Mouse (Mus musculus) ovary, postnatal 10 days (tissue): ENCODE measurements around the gene Praf2.
"Not testable (repeated sequence)": the region's sequence is repeated elsewhere in the genome, so short reads cannot be mapped to it uniquely, and the experiment has no call there.

Experiments used
- DNase-seq: peaks from one replicate; pipeline ENCODE4 v3.0.0; 2022; ENCODE audit warnings: low spot score

Gene Praf2

DNA sequence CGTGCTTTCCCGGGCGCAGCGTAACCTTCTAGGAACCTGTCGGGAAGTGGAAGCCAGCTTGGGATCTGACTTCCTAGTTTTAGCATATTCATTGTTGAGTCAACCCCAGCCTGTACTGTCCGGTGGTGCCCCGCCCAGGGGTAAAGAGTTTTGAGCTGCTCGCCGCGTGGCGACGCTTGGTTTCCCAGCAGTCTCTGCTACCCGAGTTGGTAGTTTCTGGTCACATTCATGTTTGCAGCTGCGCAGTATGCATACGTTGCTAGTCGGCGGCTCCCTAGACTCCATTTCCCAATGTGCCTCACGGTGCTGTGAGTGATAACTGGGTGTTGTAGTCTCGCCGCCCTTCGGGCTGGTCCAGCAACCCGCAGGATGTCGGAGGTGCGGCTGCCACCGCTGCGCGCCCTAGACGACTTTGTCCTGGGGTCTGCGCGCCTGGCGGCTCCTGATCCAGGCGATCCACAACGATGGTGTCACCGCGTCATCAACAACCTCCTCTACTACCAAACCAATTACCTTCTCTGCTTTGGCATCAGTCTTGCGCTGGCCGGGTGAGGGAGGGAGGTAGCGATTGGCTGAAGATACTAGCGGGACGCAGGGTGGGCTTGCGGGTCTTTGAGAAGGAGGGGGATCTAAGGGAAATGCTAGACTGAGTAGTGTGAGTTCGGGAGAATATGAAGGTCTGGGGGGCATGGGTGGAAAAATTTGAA is at the start of gene Praf2:
Praf2 (plus strand) TSS at position 225 of the 707 bp plus-strand sequence.
- DNase-seq = peak; percentile 26

DNA sequence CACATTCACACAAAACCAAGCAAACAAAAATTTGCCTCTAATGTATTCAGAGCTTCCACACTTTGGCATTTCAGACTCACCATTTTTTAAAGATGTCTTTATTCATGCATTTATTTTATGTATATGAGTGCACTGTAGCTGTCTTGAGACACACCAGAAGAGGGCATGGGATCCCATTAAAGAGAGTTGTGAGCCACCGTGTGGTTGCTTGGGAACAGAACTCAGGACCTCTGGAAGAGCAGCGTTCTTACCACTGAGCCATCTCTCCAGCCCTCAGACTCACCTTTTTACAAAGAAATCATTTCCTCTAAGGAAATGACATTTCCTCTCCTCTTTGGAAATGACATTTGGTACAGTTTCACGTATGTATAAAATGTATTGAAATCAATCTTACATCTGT is 49.3 kb upstream of the Praf2 start:
- DNase-seq = no peak

DNA sequence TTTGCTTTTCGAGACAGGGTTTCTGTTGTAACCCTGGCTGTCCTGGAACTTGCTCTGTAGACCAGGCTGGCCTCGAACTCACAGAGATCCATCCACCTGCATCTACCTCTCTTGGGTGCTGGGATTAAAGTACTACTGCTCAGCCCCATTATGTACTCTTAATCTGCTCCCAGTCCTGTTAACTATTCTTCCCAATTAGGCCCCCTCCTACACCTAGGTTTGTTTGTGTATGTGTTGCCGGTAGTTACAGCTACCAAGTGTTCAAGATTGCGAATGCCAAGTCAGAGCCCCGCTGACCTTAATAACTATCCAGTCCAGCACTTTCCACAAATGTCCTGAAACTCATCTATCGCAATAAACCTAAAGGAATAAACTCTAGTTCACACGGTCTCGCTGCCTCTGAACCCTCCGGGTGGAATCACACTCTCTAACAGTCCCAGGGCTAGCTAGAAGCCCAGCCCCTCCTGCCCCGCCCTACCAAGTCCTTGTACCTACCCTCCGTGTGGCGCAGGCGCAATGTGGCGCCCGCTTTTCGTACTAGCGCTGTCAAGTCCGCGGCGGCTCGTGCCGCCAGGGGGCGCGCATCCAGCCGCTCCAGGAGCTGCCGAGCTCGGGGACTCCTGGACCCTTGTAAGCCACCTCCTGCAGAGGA is 48.7 kb upstream of the Praf2 start:
- DNase-seq = peak; percentile 69

DNA sequence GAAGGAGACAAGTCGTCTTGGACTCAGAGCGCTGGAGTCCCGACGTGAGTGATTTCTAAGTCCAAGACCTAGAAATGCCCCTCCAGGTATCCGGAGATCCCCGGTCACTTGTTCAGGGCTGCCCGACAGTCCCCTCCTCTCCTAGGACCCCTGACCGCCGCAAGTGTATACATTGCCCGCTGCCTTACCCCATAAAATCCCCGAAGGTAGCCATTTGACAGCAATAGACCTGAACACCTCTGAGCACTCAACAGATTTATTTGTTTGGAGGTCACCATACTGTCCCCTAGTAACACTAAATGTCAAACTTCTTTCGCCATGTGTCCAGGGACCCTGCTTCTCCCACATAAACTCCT is 48.2 kb upstream of the Praf2 start:
- DNase-seq = no peak

DNA sequence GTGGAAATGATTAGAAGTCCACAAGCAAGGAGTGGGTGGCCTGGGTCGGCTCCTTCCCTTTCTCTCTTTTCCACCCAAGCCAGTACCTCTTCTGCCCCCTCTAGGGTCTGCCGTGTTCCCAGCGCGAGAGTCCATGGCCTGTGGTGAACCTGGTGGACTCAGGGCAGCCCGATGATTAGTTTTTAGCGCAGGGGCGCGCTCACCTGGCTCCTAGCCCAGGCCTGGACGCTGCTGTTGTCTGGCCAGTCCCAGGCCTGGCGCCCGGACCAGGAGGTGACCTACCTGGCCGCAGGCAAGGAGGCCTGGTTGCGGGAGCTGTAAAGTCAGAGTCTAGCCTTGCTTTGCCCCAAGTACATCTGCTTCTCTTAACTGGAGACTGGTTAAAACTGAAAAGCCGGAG is 47.4 kb upstream of the Praf2 start, which contains the start of gene Magix:
Magix (minus strand) TSS at position 388 of the 400 bp plus-strand sequence.
- no peak for DNase-seq

DNA sequence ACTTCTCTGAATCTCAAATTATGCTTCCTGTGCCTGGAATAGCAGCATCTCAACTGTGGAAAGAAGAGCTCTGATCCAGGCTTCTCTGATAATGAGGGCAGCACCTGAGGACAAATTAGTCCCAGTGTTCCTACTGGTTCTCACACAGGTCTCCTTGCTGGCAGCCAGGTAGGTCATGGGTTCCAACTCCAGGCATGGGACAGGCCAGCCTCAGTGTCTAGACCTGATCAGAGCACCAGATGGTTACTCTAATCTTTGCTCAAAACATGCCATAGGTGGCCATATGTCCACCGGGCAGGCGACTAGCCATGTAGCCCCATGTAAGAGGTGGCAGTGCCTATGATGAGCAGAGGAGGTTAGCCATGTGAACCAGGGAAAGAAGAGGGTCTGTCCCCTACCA is 39.9 kb upstream of the Praf2 start:
- DNase-seq = no peak

DNA sequence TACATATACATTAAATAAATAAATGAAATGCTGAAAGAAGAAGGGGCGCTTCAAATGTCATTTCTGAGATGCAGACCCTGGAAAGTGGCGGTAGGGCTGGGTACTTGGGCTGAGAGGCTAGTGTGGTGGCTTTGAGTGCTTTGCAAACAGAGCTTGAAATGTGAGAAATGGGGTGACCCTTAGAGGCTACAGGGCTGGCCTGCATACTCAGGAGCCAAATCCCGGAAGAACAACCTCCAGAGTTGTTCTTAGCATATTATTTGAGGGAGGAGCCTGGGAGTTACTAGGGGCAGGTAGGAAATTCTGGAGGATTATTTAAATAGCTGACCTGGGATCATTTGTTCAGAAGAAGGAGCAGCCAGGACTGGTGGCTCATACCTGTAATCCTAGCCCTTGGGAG is 37.8 kb upstream of the Praf2 start:
- DNase-seq = no peak

DNA sequence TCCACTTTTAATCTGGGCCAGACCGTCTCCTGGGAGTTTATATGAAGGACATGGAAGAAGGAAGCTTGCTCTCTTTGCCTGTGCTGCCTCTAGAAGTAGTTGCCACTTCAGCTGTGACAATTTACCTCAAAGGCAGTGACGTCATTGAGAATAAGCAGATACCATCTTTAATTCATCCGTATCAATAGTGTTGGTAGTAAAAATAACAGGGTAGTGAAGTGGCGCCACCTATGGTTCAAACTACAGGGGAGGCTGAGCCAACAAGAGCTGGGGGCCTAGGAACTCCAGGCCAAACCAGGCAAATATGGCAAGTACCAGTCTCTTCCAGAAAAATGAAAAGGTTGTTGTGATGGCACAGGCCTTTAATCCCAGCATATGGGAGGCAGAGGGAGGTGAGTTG is 35.4 kb upstream of the Praf2 start:
- DNase-seq = no peak

DNA sequence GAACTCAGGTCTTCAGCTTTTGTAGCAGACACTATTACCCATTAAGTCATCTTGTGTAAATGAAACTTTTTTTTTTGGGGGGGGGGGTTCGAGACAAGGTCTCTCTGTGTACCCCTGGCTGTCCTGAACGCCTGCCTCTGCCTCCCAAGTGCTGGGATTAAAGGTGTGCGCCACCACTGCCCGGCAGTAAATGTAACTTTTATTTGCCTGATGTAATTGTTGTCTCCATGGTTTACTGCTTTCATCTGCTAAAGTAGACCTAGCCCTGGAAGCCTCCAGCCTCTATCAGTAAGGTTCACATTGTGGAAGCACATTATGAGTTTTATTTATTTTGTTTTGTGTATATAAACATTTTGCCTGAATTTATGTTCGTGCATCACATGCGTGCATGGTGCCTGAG is 31.7 kb upstream of the Praf2 start:
- DNase-seq = no peak

DNA sequence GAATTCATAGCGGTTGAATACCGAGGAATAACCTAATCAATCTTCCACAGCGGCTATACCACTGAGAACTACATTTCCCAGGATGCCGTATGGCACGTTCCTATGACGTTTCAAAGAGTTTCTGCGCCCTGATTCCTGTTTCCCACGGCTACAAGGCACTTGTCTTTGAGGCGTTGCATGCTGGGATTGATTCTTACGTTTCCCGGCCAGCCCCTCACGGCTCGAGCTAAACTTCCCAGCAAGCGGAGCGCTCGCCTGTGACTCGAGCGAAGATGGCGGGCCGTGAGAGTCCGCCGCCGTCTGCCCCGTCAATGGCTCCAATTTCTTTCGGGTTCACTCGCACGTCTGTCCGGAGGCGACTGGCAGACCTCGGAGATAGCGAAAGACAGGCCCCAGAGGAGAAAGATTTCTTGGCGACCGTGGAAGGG is 31.3 kb upstream of the Praf2 start, which contains the start of gene Gpkow:
Gpkow (plus strand) TSS at position 178 of the 428 bp plus-strand sequence.
- DNase-seq = peak; percentile 12

DNA sequence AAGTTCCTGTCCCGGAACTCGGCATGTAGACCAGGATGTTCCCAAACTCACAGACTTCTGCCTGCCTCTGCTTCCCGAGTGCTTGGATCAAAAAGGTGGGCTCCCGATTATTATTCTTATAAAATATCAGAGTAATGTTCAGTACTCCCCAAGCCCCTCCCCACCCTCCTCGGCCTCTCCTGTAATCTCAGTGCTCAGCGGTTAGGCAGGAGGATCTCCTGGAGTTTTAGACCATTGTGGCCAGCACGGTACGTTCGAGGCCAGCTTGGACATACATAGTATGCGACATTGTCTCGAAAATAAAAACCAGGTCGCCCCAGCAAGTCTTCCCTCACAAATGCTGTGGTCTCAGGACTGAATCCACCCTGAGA is 14.5 kb upstream of the Praf2 start:
- DNase-seq = not testable (repeated sequence)

DNA sequence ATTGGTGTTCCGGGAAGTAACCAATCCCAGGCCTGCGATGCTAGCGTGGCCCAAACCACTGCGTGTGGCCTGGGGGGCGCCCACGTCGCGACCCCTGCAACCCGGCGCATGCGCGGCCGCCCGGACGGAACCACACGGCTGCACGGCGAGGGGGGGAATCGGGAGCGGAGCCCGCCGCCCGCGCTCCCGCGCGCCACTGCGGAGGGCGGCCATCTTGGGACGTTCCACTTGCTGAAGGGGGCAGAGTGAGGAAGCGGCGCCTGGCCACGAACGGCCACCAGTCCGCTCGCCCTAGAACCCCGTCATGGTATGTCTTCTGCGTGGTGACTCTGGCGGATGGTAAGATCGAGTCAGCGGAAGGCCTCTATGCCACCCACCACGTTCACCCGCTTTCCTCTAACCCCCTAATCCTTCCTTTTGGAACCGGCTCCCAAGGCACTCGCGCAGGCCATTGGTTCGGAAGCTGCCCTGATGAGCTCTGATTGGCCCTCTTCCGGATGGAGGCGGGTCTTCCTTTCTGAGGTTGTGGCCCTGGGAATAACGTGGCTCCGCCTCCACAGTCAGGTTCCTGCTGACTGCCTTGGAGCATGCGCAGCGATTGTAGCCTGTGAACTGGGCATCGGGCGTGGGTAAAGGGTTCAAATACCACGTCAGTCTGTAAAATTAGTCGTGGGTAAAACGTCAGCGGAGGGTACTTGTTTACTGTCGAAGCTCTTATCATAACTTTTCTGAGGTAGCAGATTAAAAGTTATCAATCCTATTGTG is 13.9 kb upstream of the Praf2 start, which contains the start of gene Wdr45:
Wdr45 (plus strand) TSS at position 199 of the 765 bp plus-strand sequence.
- DNase-seq = peak; percentile 52

DNA sequence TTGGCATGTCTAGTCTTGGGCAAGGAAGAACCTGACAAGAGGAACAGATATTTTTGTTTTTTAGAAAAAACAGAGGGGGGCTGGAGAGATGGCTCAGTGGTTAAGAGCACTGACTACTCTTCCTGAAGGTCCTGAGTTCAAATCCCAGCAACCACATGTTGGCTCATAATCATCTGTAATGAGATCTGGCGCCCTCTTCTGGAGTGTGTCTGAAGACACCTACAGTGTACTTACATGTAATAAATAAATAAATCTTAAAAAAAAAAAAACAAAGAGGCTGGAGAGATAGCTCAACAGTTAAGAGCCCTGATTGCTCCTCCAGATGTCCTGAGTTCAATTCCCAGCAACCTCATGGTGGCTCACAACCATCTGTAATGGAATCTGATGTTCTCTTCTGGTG is 12.2 kb upstream of the Praf2 start:
- not testable (repeated sequence) for DNase-seq

DNA sequence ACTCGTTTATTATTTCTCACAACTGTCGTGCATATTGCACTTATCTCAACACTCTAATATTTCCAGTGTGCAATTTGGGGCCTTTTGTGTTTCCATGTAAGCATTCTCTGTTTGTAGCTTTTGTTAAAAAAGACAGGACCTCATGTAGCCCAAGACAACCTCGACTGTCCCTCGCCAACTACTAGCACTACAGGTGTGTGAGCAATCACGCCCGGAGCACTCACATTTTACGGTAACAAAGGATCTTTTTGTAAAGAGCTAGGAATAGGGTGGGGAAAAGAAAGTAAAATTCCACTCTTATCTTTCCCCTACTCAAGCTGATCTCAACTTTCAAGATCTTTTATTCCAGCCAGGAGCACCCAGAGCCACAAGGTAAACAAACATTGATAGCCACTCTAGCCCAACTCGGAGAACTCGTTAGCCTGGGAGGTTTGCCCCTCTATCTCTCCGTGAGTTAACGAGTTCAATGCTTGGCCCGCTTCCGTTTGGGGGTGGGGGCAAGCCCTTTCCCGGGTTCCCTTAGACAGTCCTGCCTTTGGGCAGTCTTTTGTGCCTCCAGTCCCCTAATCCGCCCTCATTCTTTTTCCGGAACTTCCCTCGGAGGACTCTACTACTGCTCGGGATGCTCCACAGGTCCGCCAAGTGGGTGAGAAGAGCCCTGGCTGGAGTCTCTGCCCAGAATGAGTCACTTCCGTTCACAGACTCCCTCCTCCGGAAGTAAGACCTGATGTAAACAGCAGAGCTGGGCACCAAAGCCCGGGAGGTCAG is 6.5 kb upstream of the Praf2 start, which contains the start of gene Gm45208:
Gm45208 (plus strand) TSS at position 732 of the 768 bp plus-strand sequence.
- peak; percentile 31 for DNase-seq

DNA sequence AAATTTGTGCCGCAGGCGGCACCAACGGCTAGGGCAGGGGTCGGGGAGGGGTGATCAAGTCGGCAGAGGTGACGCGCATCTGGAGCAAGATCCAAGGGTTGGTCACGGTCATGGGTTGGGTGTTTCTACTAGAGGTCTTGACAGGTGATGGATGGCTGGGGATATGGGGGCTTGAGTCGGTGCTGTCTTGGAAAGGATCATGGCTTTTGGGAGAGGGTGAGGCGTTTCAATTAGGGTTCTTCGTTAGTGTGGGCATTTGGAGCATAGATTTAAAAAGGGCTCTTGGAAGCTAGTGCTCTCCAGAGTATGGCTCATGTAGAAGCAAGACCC is 6.0 kb upstream of the Praf2 start:
- no peak for DNase-seq

DNA sequence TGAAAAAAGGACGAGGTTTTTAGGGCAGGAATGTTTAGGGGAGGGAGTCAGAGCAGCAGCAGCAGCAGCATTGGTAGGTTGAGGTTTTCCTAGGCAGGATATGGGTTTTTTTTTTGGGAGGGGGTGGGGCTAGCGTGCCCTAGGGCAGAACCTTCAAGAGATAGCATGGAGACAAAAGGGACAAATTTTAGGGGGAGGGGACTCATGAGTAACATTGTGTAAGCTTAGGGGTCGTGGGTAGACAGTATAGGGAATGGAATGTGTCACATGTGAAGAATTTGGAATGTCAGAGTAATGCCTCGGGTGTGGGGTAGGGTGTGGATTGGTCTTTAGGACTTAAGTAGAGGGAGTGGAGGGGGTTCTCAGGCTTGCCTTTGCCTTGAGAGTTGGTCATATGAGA is 5.5 kb upstream of the Praf2 start:
- no peak for DNase-seq

DNA sequence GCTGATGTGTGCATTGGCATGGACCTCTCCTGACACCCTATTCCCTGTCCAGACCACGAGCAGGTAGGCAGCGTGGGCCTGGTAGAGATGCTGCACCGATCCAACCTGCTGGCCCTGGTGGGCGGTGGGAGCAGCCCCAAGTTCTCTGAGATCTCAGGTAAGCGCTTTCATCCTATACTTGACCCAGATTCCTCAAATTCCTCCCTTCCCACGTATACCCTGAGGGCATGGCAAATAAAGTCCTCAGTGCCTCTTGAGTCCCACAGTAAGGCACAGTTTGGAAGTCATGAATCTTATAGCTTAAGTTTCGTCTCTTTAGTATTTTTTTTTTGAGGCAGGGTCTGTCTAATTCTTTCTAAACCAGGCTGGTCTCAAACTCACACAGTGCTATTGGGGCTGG is 4.1 kb upstream of the Praf2 start:
- no peak for DNase-seq

DNA sequence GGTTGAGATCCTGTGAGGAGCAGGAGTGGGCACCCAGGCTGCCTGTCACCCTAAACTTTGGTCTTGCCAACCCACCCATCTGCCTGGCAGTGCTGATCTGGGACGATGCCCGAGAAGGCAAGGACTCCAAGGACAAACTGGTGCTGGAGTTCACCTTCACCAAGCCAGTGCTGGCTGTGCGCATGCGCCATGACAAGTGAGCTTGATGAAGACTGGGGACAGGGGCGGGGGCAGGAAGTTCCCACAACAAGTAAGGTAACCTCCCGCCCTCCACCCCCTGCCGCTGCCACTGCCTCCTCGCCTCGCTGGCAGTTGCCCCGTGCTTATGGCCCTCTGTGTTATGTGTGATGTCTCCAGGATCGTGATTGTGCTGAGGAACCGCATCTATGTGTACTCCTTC is 2.4 kb upstream of the Praf2 start:
- no peak for DNase-seq

DNA sequence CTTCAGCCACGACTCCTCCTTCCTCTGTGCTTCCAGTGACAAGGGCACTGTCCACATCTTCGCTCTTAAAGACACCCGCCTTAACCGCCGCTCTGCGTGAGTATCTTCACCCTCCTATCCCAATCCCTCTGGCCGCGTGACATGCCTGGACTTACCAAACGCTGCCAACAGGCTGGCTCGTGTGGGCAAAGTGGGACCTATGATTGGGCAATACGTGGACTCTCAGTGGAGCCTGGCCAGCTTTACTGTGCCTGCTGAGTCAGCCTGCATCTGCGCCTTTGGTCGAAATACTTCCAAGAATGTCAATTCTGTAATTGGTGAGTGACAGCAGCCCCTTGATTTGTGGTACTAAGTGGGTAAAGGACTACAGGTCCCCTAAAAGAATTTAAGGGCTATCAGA is 1.1 kb upstream of the Praf2 start:
- DNase-seq = no peak

DNA sequence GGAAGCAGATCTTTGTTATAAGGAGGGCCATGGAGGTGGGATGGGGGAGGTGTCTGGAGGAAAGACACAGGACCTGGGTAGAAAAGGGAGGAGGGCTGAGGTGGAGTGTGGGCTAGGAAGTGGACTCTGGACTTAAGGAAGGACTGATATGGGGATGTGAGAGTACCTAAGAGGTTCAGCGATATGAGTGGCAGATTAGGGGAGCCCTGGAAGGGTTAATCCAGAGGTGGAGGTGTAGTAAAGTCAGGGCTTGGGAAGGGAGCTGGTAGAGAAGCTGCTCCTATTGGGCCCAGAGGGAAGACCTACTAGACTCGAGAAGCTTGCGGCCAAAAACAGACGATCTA is 655 bp downstream of the Praf2 start:
- no peak for DNase-seq

DNA sequence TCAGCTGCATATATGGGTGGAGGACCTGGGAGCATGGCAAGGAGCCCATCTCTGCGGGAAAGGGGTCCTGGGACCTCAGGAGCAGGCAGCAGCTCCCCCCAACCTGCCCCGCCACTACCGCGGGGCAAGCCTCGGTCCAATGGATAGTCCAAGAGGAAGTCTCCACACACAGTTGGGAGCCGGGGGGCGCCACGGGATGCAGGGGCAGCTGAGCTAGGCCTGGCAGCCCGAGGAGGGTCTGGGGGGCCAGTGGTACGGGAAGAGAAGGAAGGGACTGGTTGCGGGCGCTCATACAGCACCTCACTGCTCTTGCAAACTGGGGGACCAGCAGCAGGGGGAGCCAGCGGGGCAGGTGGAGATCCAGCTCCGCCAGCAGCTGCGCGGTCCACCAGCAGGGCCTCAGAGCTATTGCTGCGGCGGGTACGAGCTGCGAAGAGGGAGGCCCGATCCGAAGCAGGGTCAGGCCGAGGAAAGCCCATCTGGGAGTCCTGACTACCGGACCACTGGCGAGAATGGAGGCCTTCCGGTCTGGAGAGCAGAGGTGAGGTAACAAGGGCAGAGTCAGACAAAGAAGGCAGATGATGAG is 5.4 kb downstream of the Praf2 start:
- DNase-seq = no peak
